Comparison of ENCODE assay signal across 12 mouse cellular contexts in the genomic region with DNA sequence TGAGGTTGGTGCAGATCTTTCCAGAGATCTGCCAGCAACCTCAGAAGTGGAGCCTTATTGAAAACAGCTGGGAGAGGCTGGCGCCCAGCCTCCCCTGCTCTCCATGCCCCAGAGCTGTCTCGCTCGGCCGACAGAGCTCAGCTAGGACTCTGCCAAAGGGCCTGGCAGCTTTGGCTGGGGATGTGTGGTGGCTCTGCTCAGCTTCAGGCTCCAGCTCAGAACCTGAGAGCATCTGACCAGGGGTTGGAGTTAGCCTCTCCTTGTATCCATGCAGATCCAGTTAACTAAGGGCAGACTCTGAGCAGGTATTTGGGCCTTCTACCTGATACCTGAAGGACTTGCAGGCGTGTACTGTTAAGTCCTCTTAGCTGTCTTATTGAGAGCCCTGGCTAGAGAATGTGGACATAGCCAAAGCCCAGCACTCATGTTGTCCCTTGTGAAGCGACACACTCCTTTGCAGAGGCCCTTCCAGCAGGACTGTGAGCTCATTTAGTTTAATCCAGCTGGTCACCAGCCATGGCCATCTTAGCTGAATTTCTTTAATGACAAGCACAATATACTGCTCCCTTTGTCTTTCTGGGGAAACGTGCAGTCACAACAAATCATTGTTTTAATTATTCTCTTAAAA.
DNase-seq lines count a peak whose midpoint lies in the region; ATAC-seq and TF ChIP-seq lines count a peak whose summit lies in the region.
"Had no signal": no experiment of that assay in that cellular context is flagged by ENCODE, and none has a peak within 500 bp of the region (broad histone marks: within the 10 kb centered on the region; RNA-seq: fewer than 3 reads in every experiment).

No protein-coding gene starts in this region.

- H3K9me3 ChIP-seq in heart, embryonic 15.5 days (replicated peaks), result no peaks in the 10 kb centered on the region
- no peaks in the 10 kb centered on the region for H3K9me3 ChIP-seq in lung, embryonic 14.5 days (ENCODE audit: low read depth, low read length)
- H3K9me3 ChIP-seq: liver, embryonic 12.5 days had no signal

- H3K27ac ChIP-seq in heart, embryonic 15.5 days, result no peak overlapping the region
- H3K27ac ChIP-seq in lung, embryonic 14.5 days (ENCODE audit: low read depth), result peak overlapping the region; percentile 77
- H3K27ac ChIP-seq: liver, embryonic 12.5 days had no signal

- no peak overlapping the region for H3K4me3 ChIP-seq in heart, embryonic 15.5 days
- H3K4me3 ChIP-seq in lung, embryonic 14.5 days (ENCODE audit: low read depth, low read length), result no peak overlapping the region
- H3K4me3 ChIP-seq: liver, embryonic 12.5 days had no signal

- no peak for TF ChIP-seq CTCF in lung, embryonic 14.5 days (IDR thresholded peaks at IDR 0.05; ENCODE audit: low read depth)

- H3K27me3 ChIP-seq in heart, embryonic 15.5 days, result no peaks in the 10 kb centered on the region
- H3K27me3 ChIP-seq in lung, embryonic 14.5 days (ENCODE audit: insufficient read depth, low read length), result no peaks in the 10 kb centered on the region
- H3K27me3 ChIP-seq: liver, embryonic 12.5 days had no signal

- no peak overlapping the region for H3K4me2 ChIP-seq in heart, embryonic 15.5 days
- H3K4me2 ChIP-seq in lung, embryonic 14.5 days, result no peak overlapping the region
- H3K4me2 ChIP-seq: liver, embryonic 12.5 days; midbrain, embryonic 11.5 days had no signal

- no peaks in the 10 kb centered on the region for H3K36me3 ChIP-seq in heart, embryonic 15.5 days
- no peaks in the 10 kb centered on the region for H3K36me3 ChIP-seq in lung, embryonic 14.5 days (ENCODE audit: insufficient read depth)
- H3K36me3 ChIP-seq: liver, embryonic 12.5 days had no signal

- no peak for DNase-seq in heart, adult 8-10 months (ENCODE audit: low spot score)
- peak; percentile 77 for DNase-seq in NIH3T3 (ENCODE audit: low read depth)
- DNase-seq in gastrocnemius, adult 18-20 months (ENCODE audit: low spot score), result peak; percentile 9
- DNase-seq in lung, embryonic 14.5 days, result peak; percentile 89
- DNase-seq in spleen, postnatal 4 days (ENCODE audit: low spot score in 2 of 2), result no peak
- no peak for DNase-seq in left cerebral cortex, adult 11 months (ENCODE audit: low spot score)
- no peak for DNase-seq in thymus, postnatal 4 days
- DNase-seq: adrenal gland, adult 2 months had no signal

- 79% methylated on average over 7 of the region's 7 CpGs for WGBS in heart, embryonic 15.5 days
- 59% methylated on average over 7 of the region's 7 CpGs for WGBS in lung, embryonic 14.5 days

- no peaks in the 10 kb centered on the region for H3K4me1 ChIP-seq in heart, embryonic 15.5 days (replicated peaks)
- H3K4me1 ChIP-seq in lung, embryonic 14.5 days (ENCODE audit: insufficient read depth), result peaks cover 9% of the 10 kb centered on the region; the same call in 1 of the 2 replicates
- H3K4me1 ChIP-seq: liver, embryonic 12.5 days had no signal

- no peak overlapping the region for H3K9ac ChIP-seq in heart, embryonic 15.5 days
- H3K9ac ChIP-seq in lung, embryonic 14.5 days, result no peak overlapping the region
- H3K9ac ChIP-seq: liver, embryonic 12.5 days had no signal

- ATAC-seq in heart, embryonic 15.5 days (replicated peaks; ENCODE audit: insufficient number of reproducible peaks, insufficient read depth, low FRiP score, low read depth), result 0 out of 2 replicates have a peak, but pooled peaks have one; percentile 22
- ATAC-seq in lung, embryonic 14.5 days (ENCODE audit: insufficient read depth), result peak; percentile 94
- ATAC-seq: inflammation-experienced regulatory T-cells, adult 6 months; liver, embryonic 12.5 days had no signal

Comparison
In these comparisons a context has a peak if more than half of its experiments do, and no peak if none do; other contexts are left out.
1. DNase-seq: peak in NIH3T3 (single experiment), gastrocnemius, adult 18-20 months (single experiment) and lung, embryonic 14.5 days (single experiment); none in heart, adult 8-10 months (single experiment), spleen, postnatal 4 days (0 of 2), left cerebral cortex, adult 11 months (single experiment) and thymus, postnatal 4 days (single experiment).